Mouse (Mus musculus) hindbrain, embryonic 14.5 days (tissue): ENCODE measurements around the gene Gm21812. TPM values are rescaled to one million over a fixed set of nuclear protein-coding genes. Genes with fewer than 3 reads are reported as not detected.
"Not testable (repeated sequence)": the region's sequence is repeated elsewhere in the genome, so short reads cannot be mapped to it uniquely, and the experiment has no call there.

Source experiments
- ATAC-seq: fragments of 200-750 bp; cut with Nextera tagmentation; 2 replicates; pipeline ENCODE4 v1.8.0; 2017; ENCODE audit warnings: moderate number of reproducible peaks, mild to moderate bottlenecking, moderate TSS enrichment, moderate library complexity; ENCODE audit not compliant: low FRiP score
- DNase-seq: peaks from one replicate; pipeline ENCODE4 v3.0.0-alpha.2; 2015; ENCODE audit warnings: low spot score
- H3K27ac ChIP-seq: fragments of 300-500 bp; sonication (generic); 2 replicates; pipeline ENCODE4 v1.5.1; 2014; ENCODE audit warnings: mild to moderate bottlenecking, moderate library complexity
- H3K27me3 ChIP-seq: fragments of 300-500 bp; sonication (generic); 2 replicates; pipeline ENCODE4 v1.6.1; 2014; ENCODE audit warnings: mild to moderate bottlenecking, low read length, mixed read lengths; ENCODE audit not compliant: control insufficient read depth, insufficient read depth
- H3K36me3 ChIP-seq: fragments of 300-500 bp; sonication (generic); replicated peaks from 2 replicates; pipeline ENCODE4 v1.6.1; 2014; ENCODE audit not compliant: control insufficient read depth, insufficient read depth
- H3K4me1 ChIP-seq: fragments of 300-500 bp; sonication (generic); replicated peaks from 2 replicates; pipeline ENCODE4 v1.6.1; 2014; ENCODE audit warnings: antibody characterized with exemption, low read length, mixed read lengths; ENCODE audit not compliant: control insufficient read depth, insufficient read depth
- H3K4me2 ChIP-seq: fragments of 300-500 bp; sonication (generic); replicated peaks from 2 replicates; pipeline ENCODE4 v1.6.1; 2014; ENCODE audit warnings: mild to moderate bottlenecking, moderate library complexity
- H3K4me3 ChIP-seq: fragments of 300-500 bp; sonication (generic); replicated peaks from 2 replicates; pipeline ENCODE4 v1.5.1; 2014; ENCODE audit warnings: mild to moderate bottlenecking, low read length
- H3K9ac ChIP-seq: fragments of 300-500 bp; sonication (generic); 2 replicates; pipeline ENCODE4 v1.6.1; 2014
- H3K9me3 ChIP-seq: fragments of 300-500 bp; sonication (generic); 2 replicates; pipeline ENCODE4 v1.6.1; 2016; ENCODE audit warnings: low read length; ENCODE audit not compliant: control insufficient read depth
- WGBS: fragments of 180-500 bp; shearing (Covaris S2); extraction: QIAGEN DNeasy Blood & Tissue Kit; methylation state at CpG from one replicate; pipeline ENCODE4 v1.1.7; 2014; 5-methylcytosine and 5-hydroxymethylcytosine counted together
- polyA plus RNA-seq: library from polyadenylated mRNA; unstranded; fragments of >200 nt; fragmentation: Nextera tagmentation; extraction: Ambion mirVana; gene quantifications from 2 replicates; pipeline ENCODE4 v1.2.1, GENCODE M21; 2014

The Gm21812 gene
- polyA plus RNA-seq, result not detected in 2 replicates

- H3K9me3 ChIP-seq, ATAC-seq, DNase-seq, H3K27ac ChIP-seq, H3K4me1 ChIP-seq, H3K4me3 ChIP-seq, H3K9ac ChIP-seq, H3K4me2 ChIP-seq, H3K36me3 ChIP-seq, H3K27me3 ChIP-seq: not testable (repeated sequence)
- WGBS, result no CpG with 5 or more reads among the region's 4 CpGs
Observed at GRCm38 (mm10) chrY:9347084-9347483, at the start of gene Gm21812. Gm21812 (minus strand) TSS chrY:9347184.

Other genes starting within 250 kb of the Gm21812 start
- not detected in 2 replicates for gene Gm21292, start 213.3 kb downstream of the Gm21812 start, polyA plus RNA-seq
- gene Gm21721, start 145.0 kb downstream of the Gm21812 start, polyA plus RNA-seq, result not detected in 2 replicates
- gene Gm21874, start 69.0 kb upstream of the Gm21812 start, polyA plus RNA-seq, result not detected in 2 replicates